14 mouse cellular contexts compared by ENCODE assay signal in genomic region chr17:24537536-24537935, GRCm38 (mm10). TPM values are rescaled to one million over a fixed set of nuclear protein-coding genes. Genes with fewer than 3 reads are reported as not detected.
DNase-seq lines count a peak whose midpoint lies in the region; ATAC-seq and TF ChIP-seq lines count a peak whose summit lies in the region.
"Had no signal": no experiment of that assay in that cellular context is flagged by ENCODE, and none has a peak within 500 bp of the region (broad histone marks: within the 10 kb centered on the region; RNA-seq: fewer than 3 reads in every experiment).

No protein-coding gene starts in this region.

- no peak for TF ChIP-seq POLR2A in cortical plate, adult 2 months (IDR thresholded peaks at IDR 0.05; ENCODE audit: extremely low read depth, insufficient read depth, low read length)

- 18% methylated on average over 3 of the region's 3 CpGs for WGBS in lung, embryonic 15.5 days
- 19% methylated on average over 3 of the region's 3 CpGs for WGBS in forebrain, embryonic 16.5 days
- WGBS in midbrain, embryonic 16.5 days = 27% methylated on average over 3 of the region's 3 CpGs

- H3K4me1 ChIP-seq in lung, embryonic 15.5 days = peaks cover 14% of the 10 kb centered on the region
- H3K4me1 ChIP-seq in cortical plate, adult 2 months (ENCODE audit: control insufficient read depth, insufficient read depth, low read length) = peaks cover 16% of the 10 kb centered on the region
- H3K4me1 ChIP-seq in forebrain, embryonic 16.5 days (replicated peaks; ENCODE audit: control insufficient read depth, insufficient read depth, low read length) = peaks cover 28% of the 10 kb centered on the region
- H3K4me1 ChIP-seq in midbrain, embryonic 16.5 days (ENCODE audit: control insufficient read depth, insufficient read depth, low read length) = peaks cover 24% of the 10 kb centered on the region

- no peak for ATAC-seq in lung, embryonic 15.5 days (ENCODE audit: borderline replicate concordance, extremely low read depth, low FRiP score, low TSS enrichment)
- ATAC-seq in forebrain, embryonic 16.5 days = peak; percentile 61
- peak; percentile 33; the same call in 1 of the 2 replicates for ATAC-seq in midbrain, embryonic 16.5 days

- no peak overlapping the region for H3K9ac ChIP-seq in lung, embryonic 15.5 days
- peak overlapping the region; percentile 17; the same call in 1 of the 2 replicates for H3K9ac ChIP-seq in forebrain, embryonic 16.5 days (replicated peaks; ENCODE audit: low read depth, low read length)
- H3K9ac ChIP-seq in midbrain, embryonic 16.5 days (ENCODE audit: low read depth, low read length) = 0 out of 2 replicates have a peak overlapping the region, but pooled peaks have one; percentile 11
- H3K9ac ChIP-seq: liver, embryonic 15.5 days had no signal

- no peak overlapping the region for H3K4me2 ChIP-seq in lung, embryonic 15.5 days
- H3K4me2 ChIP-seq in forebrain, embryonic 16.5 days (ENCODE audit: low read length) = no peak overlapping the region
- 0 out of 2 replicates have a peak overlapping the region, but pooled peaks have one; percentile 4 for H3K4me2 ChIP-seq in midbrain, embryonic 16.5 days (ENCODE audit: low read length)
- H3K4me2 ChIP-seq: liver, embryonic 15.5 days had no signal

- H3K4me3 ChIP-seq in lung, embryonic 15.5 days = no peak overlapping the region
- no peak overlapping the region for H3K4me3 ChIP-seq in cortical plate, adult 2 months (ENCODE audit: insufficient read depth, low read length)
- no peak overlapping the region for H3K4me3 ChIP-seq in forebrain, embryonic 16.5 days (replicated peaks; ENCODE audit: low read length)
- H3K4me3 ChIP-seq in midbrain, embryonic 16.5 days (ENCODE audit: low read depth, low read length) = no peak overlapping the region
- H3K4me3 ChIP-seq: heart, embryonic 10.5 days; liver, embryonic 15.5 days had no signal

- TF ChIP-seq CTCF in cortical plate, adult 2 months (IDR thresholded peaks at IDR 0.05; ENCODE audit: extremely low read depth, insufficient read depth, low read length) = no peak

- DNase-seq in lung, adult 18-20 months = no peak
- no peak for DNase-seq in gastrocnemius, postnatal 25 days
- no peak for DNase-seq in left cerebral cortex, adult 18-20 months (ENCODE audit: low spot score in 2 of 2)
- DNase-seq: cerebellum, adult 8-10 months; heart, postnatal 4 days; layer of hippocampus, postnatal 36 days; right cerebral cortex, postnatal 25 days had no signal

- no peaks in the 10 kb centered on the region for H3K36me3 ChIP-seq in lung, embryonic 15.5 days
- no peaks in the 10 kb centered on the region for H3K36me3 ChIP-seq in forebrain, embryonic 16.5 days (ENCODE audit: control insufficient read depth, insufficient read depth)
- no peaks in the 10 kb centered on the region for H3K36me3 ChIP-seq in midbrain, embryonic 16.5 days (ENCODE audit: control insufficient read depth, insufficient read depth, low read length)
- H3K36me3 ChIP-seq: heart, embryonic 10.5 days; liver, embryonic 15.5 days had no signal

- no peaks in the 10 kb centered on the region for H3K27me3 ChIP-seq in lung, embryonic 15.5 days
- H3K27me3 ChIP-seq in forebrain, embryonic 16.5 days (replicated peaks; ENCODE audit: control insufficient read depth, insufficient read depth, low read length) = no peaks in the 10 kb centered on the region
- H3K27me3 ChIP-seq in midbrain, embryonic 16.5 days (ENCODE audit: control insufficient read depth, insufficient read depth, low read depth, low read length) = no peaks in the 10 kb centered on the region

- H3K27ac ChIP-seq in lung, embryonic 15.5 days = peak overlapping the region; percentile 59
- H3K27ac ChIP-seq in cortical plate, adult 2 months (ENCODE audit: insufficient read depth, low read length) = peak overlapping the region; percentile 73
- H3K27ac ChIP-seq in forebrain, embryonic 16.5 days (ENCODE audit: low read length) = peak overlapping the region; percentile 72
- H3K27ac ChIP-seq in midbrain, embryonic 16.5 days (ENCODE audit: low read length) = peak overlapping the region; percentile 74
- H3K27ac ChIP-seq: heart, embryonic 10.5 days; kidney, postnatal 0 days; liver, embryonic 15.5 days had no signal

- H3K9me3 ChIP-seq in lung, embryonic 15.5 days = no peaks in the 10 kb centered on the region
- no peaks in the 10 kb centered on the region for H3K9me3 ChIP-seq in forebrain, embryonic 16.5 days (ENCODE audit: control insufficient read depth, low read length)
- H3K9me3 ChIP-seq in midbrain, embryonic 16.5 days (replicated peaks; ENCODE audit: control insufficient read depth, low read length, poor library complexity, severe bottlenecking) = no peaks in the 10 kb centered on the region
- H3K9me3 ChIP-seq: heart, embryonic 10.5 days; liver, embryonic 15.5 days had no signal

RNA-seq across cellular contexts. Expression of gene Rab26, which starts 3.5 kb away (rescaled TPM):
- 2.3 and 3.3 TPM in 2 replicates for polyA plus RNA-seq in lung, embryonic 15.5 days (2015; fragmentation: Nextera tagmentation; extraction: Ambion mirVana)
- 97.3 and 102 TPM in 2 replicates for polyA plus RNA-seq in cortical plate, adult 2 months (2012; rRNA removed)
- 6.8 and 10.9 TPM in 2 replicates for polyA plus RNA-seq in forebrain, embryonic 16.5 days (2015; fragmentation: Nextera tagmentation; extraction: Ambion mirVana)
- polyA plus RNA-seq in midbrain, embryonic 16.5 days (2015; fragmentation: Nextera tagmentation; extraction: Ambion mirVana) = 9.1 and 14.7 TPM in 2 replicates
- total RNA-seq in gastrocnemius, postnatal 25 days (2021) = under 1 TPM in 1 of 2 experiments, not detected in 1; 0.23 TPM
- 10 to 100 TPM; 45.8 to 50.0 TPM for total RNA-seq in left cerebral cortex, adult 18-20 months (2021)

RNA-seq across cellular contexts. Expression of gene Traf7, which starts 9.8 kb away (rescaled TPM):
- 96.7 and 106 TPM in 2 replicates for polyA plus RNA-seq in lung, embryonic 15.5 days (2015; fragmentation: Nextera tagmentation; extraction: Ambion mirVana)
- 176 and 187 TPM in 2 replicates for polyA plus RNA-seq in cortical plate, adult 2 months (2012; rRNA removed)
- 108 and 121 TPM in 2 replicates for polyA plus RNA-seq in forebrain, embryonic 16.5 days (2015; fragmentation: Nextera tagmentation; extraction: Ambion mirVana)
- 103 and 104 TPM in 2 replicates for polyA plus RNA-seq in midbrain, embryonic 16.5 days (2015; fragmentation: Nextera tagmentation; extraction: Ambion mirVana)
- 10 to 100 TPM; 33.2 to 36.7 TPM for total RNA-seq in gastrocnemius, postnatal 25 days (2021)
- total RNA-seq in left cerebral cortex, adult 18-20 months (2021) = 10 to 100 TPM; 64.2 to 83.9 TPM

RNA-seq across cellular contexts. Expression of gene Pkd1, which starts 12.1 kb away (rescaled TPM):
- 24.7 and 30.2 TPM in 2 replicates for polyA plus RNA-seq in lung, embryonic 15.5 days (2015; fragmentation: Nextera tagmentation; extraction: Ambion mirVana)
- 82.0 and 91.8 TPM in 2 replicates for polyA plus RNA-seq in cortical plate, adult 2 months (2012; rRNA removed)
- polyA plus RNA-seq in forebrain, embryonic 16.5 days (2015; fragmentation: Nextera tagmentation; extraction: Ambion mirVana) = 18.3 and 27.6 TPM in 2 replicates
- polyA plus RNA-seq in midbrain, embryonic 16.5 days (2015; fragmentation: Nextera tagmentation; extraction: Ambion mirVana) = 20.1 and 22.4 TPM in 2 replicates
- total RNA-seq in gastrocnemius, postnatal 25 days (2021) = 10 to 100 TPM; 20.2 to 21.1 TPM
- total RNA-seq in left cerebral cortex, adult 18-20 months (2021) = 10 to 100 TPM; 67.5 to 71.2 TPM

RNA-seq across cellular contexts. Expression of gene Caskin1, which starts 49.1 kb away (rescaled TPM):
- polyA plus RNA-seq in lung, embryonic 15.5 days (2015; fragmentation: Nextera tagmentation; extraction: Ambion mirVana) = 0.97 and 1.0 TPM in 2 replicates
- polyA plus RNA-seq in cortical plate, adult 2 months (2012; rRNA removed) = 106 and 109 TPM in 2 replicates
- 18.8 and 30.4 TPM in 2 replicates for polyA plus RNA-seq in forebrain, embryonic 16.5 days (2015; fragmentation: Nextera tagmentation; extraction: Ambion mirVana)
- polyA plus RNA-seq in midbrain, embryonic 16.5 days (2015; fragmentation: Nextera tagmentation; extraction: Ambion mirVana) = 43.6 and 45.7 TPM in 2 replicates
- under 1 TPM; 0.10 to 0.11 TPM for total RNA-seq in gastrocnemius, postnatal 25 days (2021)
- total RNA-seq in left cerebral cortex, adult 18-20 months (2021) = 100 to 1,000 TPM; 123 to 129 TPM

RNA-seq across cellular contexts. Expression of gene Mlst8, which starts 58.7 kb away (rescaled TPM):
- 31.6 and 34.5 TPM in 2 replicates for polyA plus RNA-seq in lung, embryonic 15.5 days (2015; fragmentation: Nextera tagmentation; extraction: Ambion mirVana)
- 37.0 and 39.1 TPM in 2 replicates for polyA plus RNA-seq in cortical plate, adult 2 months (2012; rRNA removed)
- polyA plus RNA-seq in forebrain, embryonic 16.5 days (2015; fragmentation: Nextera tagmentation; extraction: Ambion mirVana) = 38.9 and 42.4 TPM in 2 replicates
- 36.5 and 37.2 TPM in 2 replicates for polyA plus RNA-seq in midbrain, embryonic 16.5 days (2015; fragmentation: Nextera tagmentation; extraction: Ambion mirVana)
- 10 to 100 TPM; 10.5 to 11.7 TPM for total RNA-seq in gastrocnemius, postnatal 25 days (2021)
- 10 to 100 TPM; 34.9 to 35.3 TPM for total RNA-seq in left cerebral cortex, adult 18-20 months (2021)
